Mouse (Mus musculus): Measurements from ENCODE around the gene Foxp1. TPM values are rescaled to one million over a fixed set of nuclear protein-coding genes. Genes with fewer than 3 reads are reported as not detected.
A peak's percentile ranks its signal among the peaks of the same experiment; 100 is the strongest.

Gene Foxp1
- polyA plus RNA-seq, 1 experiment from 2014 or later, result 99.3 TPM

GRCm38 (mm10) chr6:99199277-99199676, 323.2 kb downstream of the Foxp1 start:
- no peaks in the 10 kb centered on the region for H3K36me3 ChIP-seq
- H3K27me3 ChIP-seq (ENCODE audit: insufficient read depth, poor library complexity, severe bottlenecking), result no peaks in the 10 kb centered on the region
- peaks cover 76% of the 10 kb centered on the region for H3K4me1 ChIP-seq
- 64% methylated on average over 4 of the region's 4 CpGs for WGBS
- H3K4me3 ChIP-seq, result no peak overlapping the region
- H3K9me3 ChIP-seq, result no peaks in the 10 kb centered on the region
- no peak for DNase-seq (ENCODE audit: low spot score)
- H3K27ac ChIP-seq, result peak overlapping the region; percentile 93

GRCm38 (mm10) chr6:99193697-99194096, 328.8 kb downstream of the Foxp1 start:
- Histone ChIP-seq H3K36me3 (no peaks in the 10 kb centered on the region), H3K4me1 (peaks cover 64% of the 10 kb centered on the region), H3K27me3 (ENCODE audit: insufficient read depth, poor library complexity, severe bottlenecking) (no peaks in the 10 kb centered on the region), H3K27ac (no peak overlapping the region), H3K4me3 (no peak overlapping the region), H3K9me3 (no peaks in the 10 kb centered on the region)
- WGBS, result 46% methylated on average over 8 of the region's 8 CpGs
- DNase-seq (ENCODE audit: low spot score), result no peak

- no peak for DNase-seq (ENCODE audit: low spot score)
- no peaks in the 10 kb centered on the region for H3K36me3 ChIP-seq
- H3K27me3 ChIP-seq (ENCODE audit: insufficient read depth, poor library complexity, severe bottlenecking), result no peaks in the 10 kb centered on the region
- no peak overlapping the region for H3K4me3 ChIP-seq
- H3K9me3 ChIP-seq, result no peaks in the 10 kb centered on the region
- 52% methylated on average over 8 of the region's 8 CpGs for WGBS
- peak overlapping the region; percentile 65 for H3K27ac ChIP-seq
- H3K4me1 ChIP-seq, result peaks cover 66% of the 10 kb centered on the region
These were observed 330.8 kb downstream of the Foxp1 start for GRCm38 (mm10) chr6:99191636-99192137.

- WGBS, result 71% methylated on average over 12 of the region's 12 CpGs
These were observed 331.4 kb downstream of the Foxp1 start for GRCm38 (mm10) chr6:99191041-99191635.

GRCm38 (mm10) chr6:99189967-99190366, 332.6 kb downstream of the Foxp1 start:
- DNase-seq (ENCODE audit: low spot score), result no peak
- Histone ChIP-seq H3K27me3 (ENCODE audit: insufficient read depth, poor library complexity, severe bottlenecking) (no peaks in the 10 kb centered on the region), H3K9me3 (no peaks in the 10 kb centered on the region), H3K4me3 (no peak overlapping the region), H3K27ac (no peak overlapping the region), H3K4me1 (peaks cover 66% of the 10 kb centered on the region), H3K36me3 (no peaks in the 10 kb centered on the region)
- WGBS, result 68% methylated on average over 8 of the region's 8 CpGs

More at GRCm38 (mm10) chr6:99191041-99191635, 331.4 kb downstream of the Foxp1 start:
- peaks cover 66% of the 10 kb centered on the region for H3K4me1 ChIP-seq
- H3K27me3 ChIP-seq (ENCODE audit: insufficient read depth, poor library complexity, severe bottlenecking), result no peaks in the 10 kb centered on the region
- H3K36me3 ChIP-seq, result no peaks in the 10 kb centered on the region
- peak overlapping the region; percentile 65 for H3K27ac ChIP-seq
- H3K4me3 ChIP-seq, result no peak overlapping the region
- DNase-seq (ENCODE audit: low spot score), result no peak
- H3K9me3 ChIP-seq, result no peaks in the 10 kb centered on the region

- DNase-seq (ENCODE audit: low spot score), result no peak
- Histone ChIP-seq H3K9me3 (no peaks in the 10 kb centered on the region), H3K4me1 (peaks cover 60% of the 10 kb centered on the region), H3K27me3 (ENCODE audit: insufficient read depth, poor library complexity, severe bottlenecking) (no peaks in the 10 kb centered on the region), H3K4me3 (no peak overlapping the region), H3K27ac (peak overlapping the region; percentile 37; the same call in 1 of the 2 replicates), H3K36me3 (no peaks in the 10 kb centered on the region)
- 45% methylated on average over 4 of the region's 4 CpGs for WGBS
These were observed 333.9 kb downstream of the Foxp1 start for GRCm38 (mm10) chr6:99188366-99189216.

GRCm38 (mm10) chr6:99187914-99188313, 334.6 kb downstream of the Foxp1 start:
- Histone ChIP-seq H3K4me1 (peaks cover 54% of the 10 kb centered on the region), H3K36me3 (no peaks in the 10 kb centered on the region), H3K27me3 (ENCODE audit: insufficient read depth, poor library complexity, severe bottlenecking) (no peaks in the 10 kb centered on the region), H3K27ac (peak overlapping the region; percentile 37; the same call in 1 of the 2 replicates), H3K9me3 (no peaks in the 10 kb centered on the region), H3K4me3 (no peak overlapping the region)
- WGBS, result 76% methylated on average over 3 of the region's 3 CpGs
- no peak for DNase-seq (ENCODE audit: low spot score)

GRCm38 (mm10) chr6:99187415-99187814, 335.1 kb downstream of the Foxp1 start:
- Histone ChIP-seq H3K4me1 (peaks cover 58% of the 10 kb centered on the region), H3K27ac (peak overlapping the region; percentile 83; the same call in 1 of the 2 replicates), H3K4me3 (no peak overlapping the region), H3K27me3 (ENCODE audit: insufficient read depth, poor library complexity, severe bottlenecking) (no peaks in the 10 kb centered on the region), H3K9me3 (no peaks in the 10 kb centered on the region), H3K36me3 (no peaks in the 10 kb centered on the region)
- DNase-seq (ENCODE audit: low spot score), result no peak
- 61% methylated on average over 2 of the region's 2 CpGs for WGBS

- H3K4me1 ChIP-seq, result peaks cover 50% of the 10 kb centered on the region
- no peaks in the 10 kb centered on the region for H3K9me3 ChIP-seq
- no peaks in the 10 kb centered on the region for H3K27me3 ChIP-seq (ENCODE audit: insufficient read depth, poor library complexity, severe bottlenecking)
- peak overlapping the region; percentile 83 for H3K27ac ChIP-seq
- 35% methylated on average over 7 of the region's 7 CpGs for WGBS
- peak; percentile 81 for DNase-seq (ENCODE audit: low spot score)
- no peak overlapping the region for H3K4me3 ChIP-seq
- H3K36me3 ChIP-seq, result no peaks in the 10 kb centered on the region
These were observed 336.0 kb downstream of the Foxp1 start for GRCm38 (mm10) chr6:99186569-99186968.

GRCm38 (mm10) chr6:99185797-99186196, 336.7 kb downstream of the Foxp1 start:
- Histone ChIP-seq H3K9me3 (no peaks in the 10 kb centered on the region), H3K27ac (0 out of 2 replicates have a peak overlapping the region, but pooled peaks have one; percentile 83), H3K27me3 (ENCODE audit: insufficient read depth, poor library complexity, severe bottlenecking) (no peaks in the 10 kb centered on the region), H3K36me3 (no peaks in the 10 kb centered on the region), H3K4me1 (peaks cover 43% of the 10 kb centered on the region), H3K4me3 (no peak overlapping the region)
- no peak for DNase-seq (ENCODE audit: low spot score)
- 77% methylated on average over 2 of the region's 2 CpGs for WGBS

GRCm38 (mm10) chr6:99184051-99184450, 338.5 kb downstream of the Foxp1 start:
- Histone ChIP-seq H3K27ac (no peak overlapping the region), H3K9me3 (no peaks in the 10 kb centered on the region), H3K4me1 (peaks cover 36% of the 10 kb centered on the region), H3K4me3 (no peak overlapping the region), H3K36me3 (no peaks in the 10 kb centered on the region), H3K27me3 (ENCODE audit: insufficient read depth, poor library complexity, severe bottlenecking) (no peaks in the 10 kb centered on the region)
- 90% methylated on average over 5 of the region's 5 CpGs for WGBS
- no peak for DNase-seq (ENCODE audit: low spot score)

GRCm38 (mm10) chr6:99182777-99183176, 339.7 kb downstream of the Foxp1 start:
- Histone ChIP-seq H3K9me3 (no peaks in the 10 kb centered on the region), H3K4me3 (no peak overlapping the region), H3K27ac (no peak overlapping the region), H3K4me1 (peaks cover 24% of the 10 kb centered on the region), H3K27me3 (ENCODE audit: insufficient read depth, poor library complexity, severe bottlenecking) (no peaks in the 10 kb centered on the region), H3K36me3 (no peaks in the 10 kb centered on the region)
- no peak for DNase-seq (ENCODE audit: low spot score)
- 73% methylated on average over 4 of the region's 4 CpGs for whole genome bisulfite sequencing

GRCm38 (mm10) chr6:99176216-99176615, 346.3 kb downstream of the Foxp1 start:
- no peaks in the 10 kb centered on the region for H3K27me3 ChIP-seq (ENCODE audit: insufficient read depth, poor library complexity, severe bottlenecking)
- no peak overlapping the region for H3K4me3 ChIP-seq
- no peak overlapping the region for H3K27ac ChIP-seq
- H3K36me3 ChIP-seq, result no peaks in the 10 kb centered on the region
- DNase-seq (ENCODE audit: low spot score), result no peak
- peaks cover 48% of the 10 kb centered on the region for H3K4me1 ChIP-seq
- no peaks in the 10 kb centered on the region for H3K9me3 ChIP-seq
- WGBS, result 90% methylated on average over 3 of the region's 3 CpGs
